Mouse (Mus musculus) bone marrow macrophage, adult 2 months (primary cell): Measurements from ENCODE around the gene Aifm1.

ENCODE experiments used
- CTCF ChIP-seq: IDR thresholded peaks from 2 replicates; pipeline ENCODE4 v1.5.1; 2012; ENCODE audit warnings: low read depth, mild to moderate bottlenecking, low read length, moderate library complexity
- POLR2A ChIP-seq: IDR thresholded peaks from 2 replicates; pipeline ENCODE4 v1.6.1; 2012; ENCODE audit warnings: mild to moderate bottlenecking, low read depth, low read length, borderline replicate concordance

DNA sequence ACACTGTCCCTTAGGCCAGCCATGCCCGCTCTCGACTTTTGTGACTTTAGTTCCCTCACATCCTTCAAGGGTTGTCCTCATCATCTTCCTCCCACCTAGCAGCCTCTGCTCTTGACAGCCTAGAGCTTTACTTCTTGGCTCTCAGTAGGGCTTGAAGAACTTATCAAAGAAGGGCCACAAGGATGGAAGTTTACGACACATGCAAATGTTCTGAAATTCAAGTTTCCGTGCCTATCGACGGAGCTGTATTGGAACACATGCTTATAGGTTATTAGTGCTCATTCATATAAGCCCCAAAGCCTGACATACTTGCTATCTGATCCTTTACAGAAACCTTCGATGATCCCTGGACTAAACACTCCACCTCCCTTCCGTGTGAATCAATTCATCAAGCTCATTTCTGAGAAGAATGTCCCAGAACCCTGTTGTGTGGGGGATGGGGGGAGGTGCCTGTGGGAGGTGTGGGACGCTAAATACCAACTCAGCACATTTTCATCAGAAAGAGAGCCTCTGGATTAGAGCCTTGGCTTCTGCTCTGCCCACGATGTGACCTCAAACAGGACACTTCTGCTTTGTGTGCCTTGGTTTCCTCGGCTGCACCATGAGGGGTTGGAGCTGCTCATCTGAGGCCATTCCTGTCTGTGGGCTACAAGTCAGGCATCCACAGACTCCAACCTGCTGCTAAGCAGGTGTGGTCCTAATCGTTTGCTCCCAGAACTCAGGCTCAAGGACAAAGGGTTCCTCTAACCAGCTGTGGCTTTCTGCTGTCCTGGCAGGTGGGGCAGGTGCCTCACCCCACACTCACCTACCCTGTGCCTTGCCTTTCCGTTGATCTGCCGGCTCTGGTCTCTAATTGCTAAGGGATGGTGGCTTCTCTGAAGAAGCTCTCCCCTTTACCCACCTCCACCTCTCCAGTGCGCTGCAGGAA is 80.5 kb downstream of the Aifm1 start:
- TF ChIP-seq CTCF (no peak), POLR2A (no peak)
